Mouse (Mus musculus) MEL (cell line): ENCODE data around the gene Acad12. TPM values are rescaled to one million over a fixed set of nuclear protein-coding genes. Genes with fewer than 3 reads are reported as not detected.

Experiments
- DNase-seq: peaks from one replicate; pipeline ENCODE4 v3.0.0; 2011; ENCODE audit warnings: low read depth, low spot score
- H3K27ac ChIP-seq: 2 replicates; pipeline ENCODE4 v1.5.1; 2012; ENCODE audit warnings: low read depth, mild to moderate bottlenecking, control low read depth, low read length, moderate library complexity; ENCODE audit not compliant: control insufficient read depth
- H3K27me3 ChIP-seq, 2 experiments: fragments of 150-350 bp in 1 of 2; sonication (generic) in 1 of 2; 2 replicates each; pipeline ENCODE4 v1.6.1; 2012; ENCODE audit warnings: low read length in 2 of 2, mild to moderate bottlenecking in 2 of 2, improper control_type of control experiment in 1 of 2, moderate library complexity in 1 of 2; ENCODE audit not compliant: insufficient read depth in 2 of 2, control insufficient read depth in 1 of 2
- H3K36me3 ChIP-seq, 2 experiments: 2 replicates each; pipeline ENCODE4 v1.6.1; 2012 to 2014; ENCODE audit warnings: low read length in 2 of 2, improper control_type of control experiment in 1 of 2, inconsistent platforms in 1 of 2, mild to moderate bottlenecking in 1 of 2; ENCODE audit not compliant: insufficient read depth in 2 of 2, control insufficient read depth in 1 of 2
- H3K4me1 ChIP-seq, 2 experiments: fragments of 150-350 bp in 1 of 2; sonication (generic) in 1 of 2; 2 replicates each; pipeline ENCODE4 v1.6.1; 2012; ENCODE audit warnings: low read length in 2 of 2, improper control_type of control experiment in 1 of 2, mild to moderate bottlenecking in 1 of 2; ENCODE audit not compliant: insufficient read depth in 2 of 2, control insufficient read depth in 1 of 2
- H3K4me3 ChIP-seq, 2 experiments: fragments of 150-350 bp in 1 of 2; sonication (generic) in 1 of 2; 2 replicates each; pipeline ENCODE4 v1.5.1; 2012; ENCODE audit warnings: low read depth in 2 of 2, low read length in 2 of 2, mild to moderate bottlenecking in 2 of 2, moderate library complexity in 2 of 2, control low read depth in 1 of 2, improper control_type of control experiment in 1 of 2; ENCODE audit not compliant: control insufficient read depth in 1 of 2, insufficient read depth in 1 of 2
- H3K79me2 ChIP-seq: 2 replicates; pipeline ENCODE4 v1.6.1; 2012; ENCODE audit warnings: mild to moderate bottlenecking, low read length, moderate library complexity; ENCODE audit not compliant: control insufficient read depth, poor library complexity, insufficient read depth
- H3K9ac ChIP-seq: 2 replicates; pipeline ENCODE4 v1.6.1; 2012; ENCODE audit warnings: low read depth, mild to moderate bottlenecking, control low read depth, low read length, moderate library complexity; ENCODE audit not compliant: control insufficient read depth, poor library complexity, severe bottlenecking
- H3K9me3 ChIP-seq: fragments of 150-350 bp; sonication (generic); replicated peaks from 2 replicates; pipeline ENCODE4 v1.6.1; 2012; ENCODE audit warnings: mild to moderate bottlenecking, low read length, improper control_type of control experiment, moderate library complexity; ENCODE audit not compliant: insufficient read depth
- CHD1 ChIP-seq: IDR thresholded peaks from 2 replicates; pipeline ENCODE4 v1.6.1; 2012; ENCODE audit warnings: low read depth, mild to moderate bottlenecking, inconsistent platforms, low read length, improper control_type of control experiment
- ELF1 ChIP-seq: IDR thresholded peaks from 2 replicates; pipeline ENCODE4 v1.6.1; 2014; ENCODE audit warnings: low read depth, mild to moderate bottlenecking, inconsistent platforms, low read length, improper control_type of control experiment, moderate library complexity
- EP300 ChIP-seq, 2 experiments: IDR thresholded peaks; 2 replicates each; pipeline ENCODE4 v1.6.1; 2011; ENCODE audit warnings: improper control_type of control experiment in 2 of 2, low read length in 2 of 2, low read depth in 1 of 2, mild to moderate bottlenecking in 1 of 2
- ETS1 ChIP-seq: IDR thresholded peaks from 2 replicates; pipeline ENCODE4 v1.6.1; 2012; ENCODE audit warnings: low read depth, mild to moderate bottlenecking, inconsistent platforms, low read length, improper control_type of control experiment, moderate library complexity
- HCFC1 ChIP-seq: IDR thresholded peaks from 2 replicates; pipeline ENCODE4 v1.6.1; 2012; ENCODE audit warnings: low read depth, mild to moderate bottlenecking, inconsistent platforms, low read length, improper control_type of control experiment, moderate library complexity
- KAT2A ChIP-seq: conservative IDR thresholded peaks from 2 replicates; pipeline ENCODE4 v1.6.1; 2012; ENCODE audit warnings: low read depth, low read length, improper control_type of control experiment, inconsistent platforms
- MAFK ChIP-seq: IDR thresholded peaks from 2 replicates; pipeline ENCODE4 v1.6.1; 2011; ENCODE audit warnings: low read depth, mild to moderate bottlenecking, low read length, improper control_type of control experiment, borderline replicate concordance
- MAX ChIP-seq: IDR thresholded peaks from 2 replicates; pipeline ENCODE4 v1.6.1; 2011; ENCODE audit warnings: low read length, improper control_type of control experiment
- MEF2A ChIP-seq: IDR thresholded peaks from 2 replicates; pipeline ENCODE4 v1.6.1; 2014; ENCODE audit warnings: low read depth, mild to moderate bottlenecking, inconsistent platforms, low read length, improper control_type of control experiment; ENCODE audit not compliant: poor library complexity, insufficient replicate concordance, severe bottlenecking; ENCODE audit errors: extremely low read depth
- MXI1 ChIP-seq: IDR thresholded peaks from 2 replicates; pipeline ENCODE4 v1.6.1; 2011; ENCODE audit warnings: mild to moderate bottlenecking, low read depth, low read length, improper control_type of control experiment
- NELFE ChIP-seq: IDR thresholded peaks from 2 replicates; pipeline ENCODE4 v1.6.1; 2011; ENCODE audit warnings: low read depth, low read length, improper control_type of control experiment
- NRF1 ChIP-seq: IDR thresholded peaks from 2 replicates; pipeline ENCODE4 v1.6.1; 2014; ENCODE audit warnings: low read depth, mild to moderate bottlenecking, inconsistent platforms, low read length, improper control_type of control experiment, moderate library complexity; ENCODE audit not compliant: poor library complexity, insufficient read depth, severe bottlenecking
- POLR2A ChIP-seq, 2 experiments: IDR thresholded peaks; 2 replicates each; pipeline ENCODE4 v1.6.1; 2011 to 2012; ENCODE audit warnings: low read length in 2 of 2, mild to moderate bottlenecking in 2 of 2, control low read depth in 1 of 2, improper control_type of control experiment in 1 of 2, low read depth in 1 of 2, moderate library complexity in 1 of 2; ENCODE audit not compliant: control insufficient read depth in 1 of 2, insufficient read depth in 1 of 2, poor library complexity in 1 of 2
- POLR2AphosphoS2 ChIP-seq: IDR thresholded peaks from 2 replicates; pipeline ENCODE4 v1.6.1; 2011; ENCODE audit warnings: low read length, improper control_type of control experiment
- POLR2AphosphoS5 ChIP-seq: IDR thresholded peaks from 2 replicates; pipeline ENCODE4 v1.6.1; 2012; ENCODE audit warnings: low read depth, borderline replicate concordance, mild to moderate bottlenecking, inconsistent platforms, low read length, moderate library complexity, mixed read lengths
- RAD21 ChIP-seq: IDR thresholded peaks from 2 replicates; pipeline ENCODE4 v1.6.1; 2011; ENCODE audit warnings: mild to moderate bottlenecking, low read depth, low read length, improper control_type of control experiment
- SIN3A ChIP-seq: IDR thresholded peaks from 2 replicates; pipeline ENCODE4 v1.6.1; 2012; ENCODE audit warnings: low read length, improper control_type of control experiment, inconsistent platforms
- SMC3 ChIP-seq: IDR thresholded peaks from 2 replicates; pipeline ENCODE4 v1.6.1; 2011; ENCODE audit warnings: low read depth, low read length, improper control_type of control experiment
- TAL1 ChIP-seq: IDR thresholded peaks from 2 replicates; pipeline ENCODE4 v1.6.1; 2012; ENCODE audit warnings: mild to moderate bottlenecking, inconsistent platforms, low read length, moderate library complexity, mixed read lengths
- TBP ChIP-seq: IDR thresholded peaks from 2 replicates; pipeline ENCODE4 v1.8.0; 2011; ENCODE audit warnings: low read depth, low read length, improper control_type of control experiment
- TCF12 ChIP-seq: IDR thresholded peaks from 2 replicates; pipeline ENCODE4 v1.6.1; 2014; ENCODE audit warnings: low read depth, mild to moderate bottlenecking, inconsistent platforms, low read length, improper control_type of control experiment, moderate library complexity
- USF1 ChIP-seq: IDR thresholded peaks from 2 replicates; pipeline ENCODE4 v1.6.1; 2014; ENCODE audit warnings: low read depth, mild to moderate bottlenecking, inconsistent platforms, low read length, improper control_type of control experiment, moderate library complexity
- USF2 ChIP-seq, 2 experiments: IDR thresholded peaks; 2 replicates each; pipeline ENCODE4 v1.6.1; 2011 to 2012; ENCODE audit warnings: improper control_type of control experiment in 2 of 2, low read length in 2 of 2, borderline replicate concordance in 1 of 2, inconsistent platforms in 1 of 2, low read depth in 1 of 2, mild to moderate bottlenecking in 1 of 2; ENCODE audit not compliant: insufficient read depth in 1 of 2
- ZC3H11A ChIP-seq: IDR thresholded peaks from 2 replicates; pipeline ENCODE4 v1.6.1; 2012; ENCODE audit warnings: low read depth, mild to moderate bottlenecking, inconsistent platforms, low read length, improper control_type of control experiment
- ZMIZ1 ChIP-seq: IDR thresholded peaks from 2 replicates; pipeline ENCODE4 v1.6.1; 2012; ENCODE audit warnings: low read depth, mild to moderate bottlenecking, inconsistent platforms, low read length, improper control_type of control experiment, moderate library complexity
- ZNF384 ChIP-seq: IDR thresholded peaks from 2 replicates; pipeline ENCODE4 v1.6.1; 2012; ENCODE audit warnings: low read depth, mild to moderate bottlenecking, inconsistent platforms, low read length, improper control_type of control experiment
- polyA plus RNA-seq, 2 experiments: library from polyadenylated mRNA; stranded (reverse) in 1 of 2; unstranded in 1 of 2; fragments of >175 nt in 1 of 2; fragments of >200 nt in 1 of 2; gene quantifications; 2 replicates each; pipeline versions ENCODE4 v1.2.1 to v1.2.4; 2012; ENCODE audit warnings: low replicate concordance in 2 of 2, low read depth in 1 of 2; ENCODE audit not compliant: insufficient read length in 2 of 2, insufficient read depth in 1 of 2, missing spikeins in 1 of 2
- total RNA-seq: library from RNA; depleted of rRNA; stranded (reverse); fragments of 300-350 nt; gene quantifications from 2 replicates; pipeline ENCODE4 v1.2.3, GENCODE M21; 2012; rRNA removed

The Acad12 gene
- total RNA-seq: 2.6 and 2.8 TPM in 2 replicates
- polyA plus RNA-seq: 1 to 10 TPM in 1 of 2 experiments, not detected in 1; 6.4 TPM

- Histone ChIP-seq H3K9me3 (no peaks in the 10 kb centered on the region), H3K4me3 (peak within 1 kb of the TSS; percentile 93 to 98), H3K79me2 (peaks cover 10% of the 10 kb centered on the region), H3K9ac (peak within 1 kb of the TSS; percentile 93), H3K4me1 (peaks cover 0 to 8% of the 10 kb centered on the region in 2 experiments; a peak in 1 of 4 replicates), H3K36me3 (peaks cover 0 to 2% of the 10 kb centered on the region in 2 experiments; a peak in 2 of 4 replicates), H3K27me3 (no peaks in the 10 kb centered on the region), H3K27ac (peak within 1 kb of the TSS; percentile 42)
- DNase-seq: peak; percentile 84
- TF ChIP-seq NELFE: peak; percentile 98
- peak; percentile 91 for TF ChIP-seq NRF1
- peak; percentile 75 for TF ChIP-seq MXI1
- no peak; the same call in 1 of the 2 replicates for TF ChIP-seq KAT2A
- TF ChIP-seq POLR2A (IDR thresholded peaks at IDR 0.05; ENCODE audit: control insufficient read depth in 1 of 2, insufficient read depth in 1 of 2, low read depth in 1 of 2, low read length in 2 of 2, poor library complexity in 1 of 2): peak; percentile 96 to 97
- TF ChIP-seq ZNF384: no peak
- peak; percentile 72 for TF ChIP-seq ZMIZ1
- TF ChIP-seq SIN3A: peak; percentile 59; the same call in 1 of the 2 replicates
- TF ChIP-seq MEF2A: no peak
- TF ChIP-seq HCFC1: peak; percentile 77
- peak; percentile 92; the same call in 1 of the 2 replicates for TF ChIP-seq POLR2AphosphoS2
- no peak for TF ChIP-seq ETS1
- peak; percentile 78 for TF ChIP-seq ELF1
- peak; percentile 42 for TF ChIP-seq TCF12
Observed at GRCm38 (mm10) chr5:121618592-121619513, at the start of gene Acad12. Gene Acad12, minus strand, starts transcription at chr5:121618938.

- H3K27ac ChIP-seq: no peak overlapping the region
- H3K4me1 ChIP-seq: no peaks in the 10 kb centered on the region
- no peak for DNase-seq
Observed at GRCm38 (mm10) chr5:121668411-121668810, 49.7 kb upstream of the Acad12 start.

More at GRCm38 (mm10) chr5:121668411-121668810, 49.7 kb upstream of the Acad12 start:
- no peak overlapping the region for H3K4me3 ChIP-seq
- H3K27me3 ChIP-seq: no peaks in the 10 kb centered on the region
- no peaks in the 10 kb centered on the region for H3K9me3 ChIP-seq
- H3K36me3 ChIP-seq: peaks cover 0 to 11% of the 10 kb centered on the region in 2 experiments; a peak in 2 of 4 replicates
- no peak for TF ChIP-seq ZMIZ1
- no peak for TF ChIP-seq EP300 (IDR thresholded peaks at IDR 0.05; ENCODE audit: low read depth in 1 of 2, low read length in 2 of 2)
- TF ChIP-seq KAT2A: no peak
- TF ChIP-seq SMC3: no peak
- no peak for TF ChIP-seq MEF2A
- no peak for TF ChIP-seq HCFC1
- no peak for TF ChIP-seq ZC3H11A
- TF ChIP-seq MAX: no peak
- TF ChIP-seq TBP: no peak
- TF ChIP-seq MXI1: no peak
- TF ChIP-seq POLR2AphosphoS5: no peak
- no peak for TF ChIP-seq ETS1
- TF ChIP-seq TCF12: no peak
- TF ChIP-seq RAD21: no peak
- no peak for TF ChIP-seq USF1
- TF ChIP-seq MAFK: no peak
- no peak for TF ChIP-seq SIN3A
- no peak for TF ChIP-seq TAL1
- no peak for TF ChIP-seq USF2 (IDR thresholded peaks at IDR 0.05; ENCODE audit: borderline replicate concordance in 1 of 2, insufficient read depth in 1 of 2, low read depth in 1 of 2, low read length in 2 of 2)
- TF ChIP-seq CHD1: no peak
- no peak overlapping the region for H3K9ac ChIP-seq
- no peaks in the 10 kb centered on the region for H3K79me2 ChIP-seq
